Mouse (Mus musculus) heart, adult 2 months (tissue): ENCODE measurements around the gene R3hdm2. TPM values are rescaled to one million over a fixed set of nuclear protein-coding genes. Genes with fewer than 3 reads are reported as not detected.
A peak's percentile ranks its signal among the peaks of the same experiment; 100 is the strongest.

ENCODE experiments used
- DNase-seq, 2 experiments: peaks; one replicate each; pipeline ENCODE4 v3.0.0; 2021
- H3K27ac ChIP-seq: fragments of 200-600 bp; 2 replicates; pipeline ENCODE4 v1.8.1; 2022
- H3K27me3 ChIP-seq: fragments of 200-500 bp; 2 replicates; pipeline ENCODE4 v1.6.1; 2012; ENCODE audit warnings: mild to moderate bottlenecking, low read length, inconsistent platforms, mixed read lengths; ENCODE audit not compliant: control insufficient read depth, insufficient read depth
- H3K36me3 ChIP-seq: fragments of 200-500 bp; 2 replicates; pipeline ENCODE4 v1.6.1; 2012; ENCODE audit warnings: low read length, inconsistent platforms; ENCODE audit not compliant: control insufficient read depth, insufficient read depth
- H3K4me1 ChIP-seq: fragments of 200-500 bp; 2 replicates; pipeline ENCODE4 v1.6.1; 2011; ENCODE audit warnings: low read length; ENCODE audit not compliant: control insufficient read depth, insufficient read depth
- H3K4me3 ChIP-seq: fragments of 200-600 bp; 2 replicates; pipeline ENCODE4 v1.8.1; 2022
- H3K79me2 ChIP-seq: fragments of 200-500 bp; replicated peaks from 2 replicates; pipeline ENCODE4 v1.6.1; 2012; ENCODE audit warnings: mild to moderate bottlenecking, inconsistent platforms, low read length, moderate library complexity, mixed read lengths; ENCODE audit not compliant: control insufficient read depth, insufficient read depth
- H3K9ac ChIP-seq: fragments of 200-500 bp; 2 replicates; pipeline ENCODE4 v1.6.1; 2012; ENCODE audit warnings: low read depth, mild to moderate bottlenecking, control low read depth, inconsistent platforms, low read length, mixed read lengths
- CTCF ChIP-seq: fragments of 200-600 bp; IDR thresholded peaks from 2 replicates; pipeline ENCODE4 v1.8.1; 2022; ENCODE audit warnings: antibody characterized with exemption, mild to moderate bottlenecking, moderate library complexity
- EP300 ChIP-seq: fragments of 200-500 bp; IDR thresholded peaks from 2 replicates; pipeline ENCODE4 v1.6.1; 2011; ENCODE audit warnings: low read depth, low read length, control low read depth; ENCODE audit not compliant: insufficient read depth
- POLR2A ChIP-seq: fragments of 200-500 bp; IDR thresholded peaks from 2 replicates; pipeline ENCODE4 v1.6.1; 2011; ENCODE audit warnings: mild to moderate bottlenecking, low read depth, low read length, control low read depth; ENCODE audit not compliant: insufficient read depth
- WGBS: fragments of 180-500 bp; shearing (Covaris S2); methylation state at CpG from one replicate; pipeline ENCODE4 v1.1.7; 2018; 5-methylcytosine and 5-hydroxymethylcytosine counted together
- intact Hi-C: fragments of 180-260 bp; cut with DNase I; formaldehyde crosslinking; loops from one replicate; pipeline ENCODE4 v1.15.1; 2025
- polyA plus RNA-seq: library from polyadenylated mRNA; depleted of rRNA; stranded (reverse); fragments of >200 nt; gene quantifications from 2 replicates; pipeline ENCODE4 v1.2.3, GENCODE M21; 2012
- total RNA-seq, 2 experiments: library from RNA; stranded (reverse); gene quantifications; 2 replicates each; pipeline ENCODE4 v1.2.3; 2021

R3hdm2 gene
- total and polyA plus RNA-seq, 3 experiments: 151 to 171 (median 154) TPM

GRCm38 (mm10) chr10:127420676-127421353 is 40.7 kb downstream of the R3hdm2 start:
- Histone ChIP-seq H3K9ac (no peak overlapping the region), H3K27ac (peak overlapping the region; percentile 32), H3K4me1 (peaks cover 8% of the 10 kb centered on the region), H3K36me3 (peaks cover 12% of the 10 kb centered on the region), H3K79me2 (0 out of 2 replicates have a peak, but pooled peaks cover 2% of the 10 kb centered on the region), H3K27me3 (no peaks in the 10 kb centered on the region), H3K4me3 (no peak overlapping the region)
- intact Hi-C loops: loop anchor here (5.0 kb wide), 1 partner anchor 69 kb away; the partner anchor contains the start of gene Inhbe
- TF ChIP-seq POLR2A: no peak
- 0 out of 2 replicates have a peak, but pooled peaks have one; percentile 12 for TF ChIP-seq EP300
- peak in 1 of 2 experiments; percentile 18 for DNase-seq
- 12% methylated on average over 9 of the region's 9 CpGs for WGBS

- Histone ChIP-seq H3K36me3 (peaks cover 19% of the 10 kb centered on the region), H3K79me2 (no peaks in the 10 kb centered on the region), H3K27ac (no peak overlapping the region; the same call in 1 of the 2 replicates), H3K4me3 (no peak overlapping the region), H3K4me1 (peaks cover 17% of the 10 kb centered on the region), H3K27me3 (no peaks in the 10 kb centered on the region), H3K9ac (no peak overlapping the region)
- WGBS: 15% methylated on average over 6 of the region's 6 CpGs
- TF ChIP-seq EP300 (no peak), CTCF (no peak), POLR2A (no peak)
- DNase-seq: peak; percentile 71 to 72
- intact Hi-C loops: loop anchor here (5.0 kb wide), 1 partner anchor 70 kb away; the partner anchor contains the start of gene Inhbe
Measured at GRCm38 (mm10) chr10:127422047-127422446, 41.9 kb downstream of the R3hdm2 start.

GRCm38 (mm10) chr10:127425794-127426193 is 45.7 kb downstream of the R3hdm2 start:
- peaks cover 21% of the 10 kb centered on the region for H3K4me1 ChIP-seq
- H3K27me3 ChIP-seq: no peaks in the 10 kb centered on the region
- no peaks in the 10 kb centered on the region for H3K79me2 ChIP-seq
- no peak overlapping the region for H3K9ac ChIP-seq
- intact Hi-C loops: loop anchor here (5.0 kb wide), 1 partner anchor 43 kb away; the partner anchor contains the start of gene R3hdm2
- 83% methylated on average over 2 of the region's 2 CpGs for WGBS
- H3K36me3 ChIP-seq: peaks cover 23% of the 10 kb centered on the region
- H3K27ac ChIP-seq: peak overlapping the region; percentile 57
- TF ChIP-seq CTCF (no peak), POLR2A (no peak), EP300 (0 out of 2 replicates have a peak, but pooled peaks have one; percentile 32)
- no peak overlapping the region for H3K4me3 ChIP-seq
- DNase-seq: peak in 1 of 2 experiments; percentile 13

DNA sequence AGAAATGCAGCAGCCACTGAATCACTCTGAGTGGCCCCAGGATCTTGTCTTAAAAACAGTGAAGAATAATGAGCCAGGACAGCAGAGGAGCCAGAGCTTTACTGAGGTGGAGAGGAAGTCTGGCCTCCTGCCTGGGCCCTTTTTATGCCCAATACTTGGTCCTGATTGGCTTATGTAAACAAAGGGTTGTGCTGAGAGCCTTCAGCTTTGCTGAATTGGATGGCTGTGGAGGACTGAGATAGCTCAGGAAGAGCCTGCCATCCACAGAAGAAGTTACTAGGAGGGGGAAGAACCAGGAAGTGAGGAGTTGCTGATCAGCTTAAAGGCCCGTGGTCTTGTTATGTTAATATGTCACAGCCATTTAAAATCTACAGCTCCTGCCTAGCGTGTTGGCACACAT is 46.5 kb downstream of the R3hdm2 start:
- Histone ChIP-seq H3K79me2 (0 out of 2 replicates have a peak, but pooled peaks cover 1% of the 10 kb centered on the region), H3K9ac (0 out of 2 replicates have a peak overlapping the region, but pooled peaks have one; percentile 4), H3K4me3 (no peak overlapping the region), H3K4me1 (peaks cover 20% of the 10 kb centered on the region), H3K27me3 (no peaks in the 10 kb centered on the region), H3K27ac (peak overlapping the region; percentile 75), H3K36me3 (peaks cover 18% of the 10 kb centered on the region)
- intact Hi-C loops: loop anchor here (5.0 kb wide), 1 partner anchor 44 kb away; the partner anchor contains the start of gene R3hdm2
- 22% methylated on average over 2 of the region's 2 CpGs for WGBS
- TF ChIP-seq POLR2A: no peak
- no peak for TF ChIP-seq CTCF
- TF ChIP-seq EP300: no peak
- DNase-seq: peak; percentile 28 to 47

DNA sequence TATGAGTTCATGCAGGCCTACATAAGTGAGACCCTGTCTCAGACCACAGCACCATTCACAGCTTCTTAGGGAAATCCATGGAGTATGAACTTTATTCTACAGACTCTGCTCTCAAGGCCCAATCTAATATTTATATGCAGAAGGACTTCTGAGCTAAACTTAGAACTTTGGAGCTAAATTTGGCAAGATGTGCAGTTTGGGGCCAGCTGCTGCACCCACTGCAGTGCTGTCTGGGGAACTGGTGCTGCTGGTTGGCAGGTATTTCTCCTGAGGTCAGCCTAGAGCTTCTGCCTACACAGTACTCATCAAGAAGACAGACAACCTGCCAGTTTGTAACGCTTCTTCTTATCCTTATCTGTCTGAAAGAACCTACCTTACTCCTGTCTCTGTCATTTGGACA is 47.0 kb downstream of the R3hdm2 start:
- H3K27me3 ChIP-seq: no peaks in the 10 kb centered on the region
- H3K4me3 ChIP-seq: no peak overlapping the region
- peaks cover 15% of the 10 kb centered on the region for H3K36me3 ChIP-seq
- TF ChIP-seq CTCF: no peak
- no peak for TF ChIP-seq POLR2A
- TF ChIP-seq EP300: no peak
- peak overlapping the region; percentile 75 for H3K27ac ChIP-seq
- intact Hi-C loops: loop anchor here (5.0 kb wide), 1 partner anchor 45 kb away; the partner anchor contains the start of gene R3hdm2
- DNase-seq: peak in 1 of 2 experiments; percentile 46
- WGBS: 55% methylated on average over 1 of the region's 1 CpGs
- H3K4me1 ChIP-seq: peaks cover 18% of the 10 kb centered on the region
- H3K9ac ChIP-seq: 0 out of 2 replicates have a peak overlapping the region, but pooled peaks have one; percentile 4
- H3K79me2 ChIP-seq: 0 out of 2 replicates have a peak, but pooled peaks cover 1% of the 10 kb centered on the region

GRCm38 (mm10) chr10:127427987-127428386 is 47.9 kb downstream of the R3hdm2 start:
- 86% methylated on average over 1 of the region's 1 CpGs for WGBS
- Histone ChIP-seq H3K9ac (no peak overlapping the region), H3K27ac (no peak overlapping the region), H3K36me3 (peaks cover 15% of the 10 kb centered on the region), H3K79me2 (0 out of 2 replicates have a peak, but pooled peaks cover 2% of the 10 kb centered on the region), H3K27me3 (no peaks in the 10 kb centered on the region), H3K4me3 (no peak overlapping the region), H3K4me1 (peaks cover 16% of the 10 kb centered on the region)
- TF ChIP-seq POLR2A (no peak), CTCF (no peak), EP300 (no peak)
- no peak for DNase-seq
- intact Hi-C loops: loop anchor here (5.0 kb wide), 1 partner anchor 46 kb away; the partner anchor contains the start of gene R3hdm2
